In genomic region chr10:86636953-86637376, GRCm38 (mm10) we compare ENCODE assay signal across 8 mouse cellular contexts.
A peak's percentile ranks its signal among the peaks of the same experiment; 100 is the strongest.
DNase-seq lines count a peak whose midpoint lies in the region; ATAC-seq and TF ChIP-seq lines count a peak whose summit lies in the region.
"Not testable (repeated sequence)": the region's sequence is repeated elsewhere in the genome, so short reads cannot be mapped to it uniquely, and the experiment has no call there.

No protein-coding gene starts in this region.

- peak; percentile 81 for TF ChIP-seq CTCF in heart, adult 2 months (IDR thresholded peaks at IDR 0.05)
- TF ChIP-seq CTCF in kidney, adult 2 months (conservative IDR thresholded peaks at IDR 0.05; ENCODE audit: insufficient read depth, insufficient read length, low read depth, low read length) = peak; percentile 71

- not testable (repeated sequence) for TF ChIP-seq EP300 in heart, adult 2 months (IDR thresholded peaks at IDR 0.05; ENCODE audit: insufficient read depth, low read depth, low read length)

- not testable (repeated sequence) for H3K4me1 ChIP-seq in embryonic facial prominence, embryonic 13.5 days; heart, adult 2 months (ENCODE audit: control insufficient read depth, insufficient read depth, low read length); kidney, adult 2 months (ENCODE audit: control insufficient read depth, insufficient read depth, low read length); limb, embryonic 11.5 days (ENCODE audit: control insufficient read depth, insufficient read depth, low read length); midbrain, embryonic 14.5 days (ENCODE audit: control insufficient read depth, insufficient read depth, low read length)

- H3K4me2 ChIP-seq in embryonic facial prominence, embryonic 13.5 days = peak overlapping the region; percentile 60
- peak overlapping the region; percentile 36 for H3K4me2 ChIP-seq in limb, embryonic 11.5 days (ENCODE audit: low read depth, severe bottlenecking)
- peak overlapping the region; percentile 52 for H3K4me2 ChIP-seq in midbrain, embryonic 14.5 days (ENCODE audit: low read length)

- not testable (repeated sequence) for H3K36me3 ChIP-seq in embryonic facial prominence, embryonic 13.5 days; heart, adult 2 months (ENCODE audit: control insufficient read depth, insufficient read depth, low read length); kidney, adult 2 months (ENCODE audit: control insufficient read depth, insufficient read depth, low read length); limb, embryonic 11.5 days (ENCODE audit: control insufficient read depth, insufficient read depth, low read length); midbrain, embryonic 14.5 days (ENCODE audit: control insufficient read depth, insufficient read depth, low read length)

- peak overlapping the region; percentile 40; the same call in 1 of the 2 replicates for H3K9ac ChIP-seq in embryonic facial prominence, embryonic 13.5 days
- H3K9ac ChIP-seq in heart, adult 2 months (ENCODE audit: low read depth, low read length); limb, embryonic 11.5 days (ENCODE audit: low read length); midbrain, embryonic 14.5 days (replicated peaks; ENCODE audit: low read length): not testable (repeated sequence)

- DNase-seq in 3T3-L1 (ENCODE audit: low read depth, low spot score) = peak; percentile 57
- DNase-seq in adrenal gland, postnatal 36 days = peak; percentile 86 to 90
- peak; percentile 78 to 79 for DNase-seq in heart, adult 2 months
- DNase-seq in kidney, adult 2 months = peak; percentile 83
- peak; percentile 90 for DNase-seq in limb, embryonic 11.5 days (ENCODE audit: low spot score)
- DNase-seq in midbrain, embryonic 14.5 days = peak; percentile 83
- peak; percentile 67 for DNase-seq in spleen, adult 12 weeks (ENCODE audit: low spot score)

- H3K9me3 ChIP-seq in embryonic facial prominence, embryonic 13.5 days; limb, embryonic 11.5 days (ENCODE audit: control insufficient read depth, low read length); midbrain, embryonic 14.5 days (ENCODE audit: control insufficient read depth, low read length): not testable (repeated sequence)

- not testable (repeated sequence) for ATAC-seq in embryonic facial prominence, embryonic 13.5 days (ENCODE audit: insufficient number of reproducible peaks, insufficient read depth, low FRiP score, low TSS enrichment, low read depth); limb, embryonic 11.5 days (ENCODE audit: insufficient number of reproducible peaks, low FRiP score, low TSS enrichment, low read depth)
- ATAC-seq in midbrain, embryonic 14.5 days (ENCODE audit: low FRiP score, low TSS enrichment) = peak; percentile 74; the same call in 1 of the 2 replicates

- H3K79me2 ChIP-seq in heart, adult 2 months (replicated peaks; ENCODE audit: control insufficient read depth, insufficient read depth, low read length) = not testable (repeated sequence)

- peak overlapping the region; percentile 36 for H3K4me3 ChIP-seq in embryonic facial prominence, embryonic 13.5 days
- H3K4me3 ChIP-seq in heart, adult 2 months = peak overlapping the region; percentile 35; the same call in 1 of the 2 replicates
- peak overlapping the region; percentile 34 for H3K4me3 ChIP-seq in kidney, adult 2 months (ENCODE audit: insufficient read depth, low read depth, low read length)
- H3K4me3 ChIP-seq in limb, embryonic 11.5 days (ENCODE audit: low read depth, low read length) = peak overlapping the region; percentile 15
- peak overlapping the region; percentile 25 for H3K4me3 ChIP-seq in midbrain, embryonic 14.5 days (replicated peaks; ENCODE audit: low read depth, low read length)

- intact Hi-C loops in heart, adult 2 months (cut with DNase I) = loop anchor here (2.0 kb wide), 1 partner anchor 94 kb away; no protein-coding TSS in a partner anchor

- H3K27ac ChIP-seq in embryonic facial prominence, embryonic 13.5 days; heart, adult 2 months; kidney, adult 2 months (ENCODE audit: insufficient read depth, low read depth, low read length); limb, embryonic 11.5 days (replicated peaks; ENCODE audit: low read depth, low read length); midbrain, embryonic 14.5 days (replicated peaks; ENCODE audit: low read depth, low read length): not testable (repeated sequence)

- 5% methylated on average over 14 of the region's 14 CpGs for WGBS in embryonic facial prominence, embryonic 13.5 days
- WGBS in heart, adult 2 months = 3% methylated on average over 14 of the region's 14 CpGs
- whole genome bisulfite sequencing in kidney, adult 2 months = 3% methylated on average over 14 of the region's 14 CpGs
- WGBS in limb, embryonic 11.5 days = 3% methylated on average over 14 of the region's 14 CpGs
- 3% methylated on average over 14 of the region's 14 CpGs for WGBS in midbrain, embryonic 14.5 days

- not testable (repeated sequence) for H3K27me3 ChIP-seq in embryonic facial prominence, embryonic 13.5 days; heart, adult 2 months (ENCODE audit: control insufficient read depth, insufficient read depth, low read length); kidney, adult 2 months (replicated peaks; ENCODE audit: control insufficient read depth, insufficient read depth, low read length); limb, embryonic 11.5 days (ENCODE audit: control insufficient read depth, insufficient read depth, low read length); midbrain, embryonic 14.5 days (ENCODE audit: control insufficient read depth, insufficient read depth, low read length)

- TF ChIP-seq POLR2A in heart, adult 2 months (IDR thresholded peaks at IDR 0.05; ENCODE audit: insufficient read depth, low read depth, low read length); kidney, adult 2 months (IDR thresholded peaks at IDR 0.05; ENCODE audit: low read depth, low read length): not testable (repeated sequence)
